Mouse (Mus musculus) ES-Bruce4 (cell line): ENCODE measurements around the gene AU022751. TPM values are rescaled to one million over a fixed set of nuclear protein-coding genes. Genes with fewer than 3 reads are reported as not detected.
"Not testable (repeated sequence)": the region's sequence is repeated elsewhere in the genome, so short reads cannot be mapped to it uniquely, and the experiment has no call there.

Experiments used
- H3K27ac ChIP-seq: 2 replicates; pipeline ENCODE4 v1.5.1; 2012; ENCODE audit warnings: low read length, inconsistent platforms; ENCODE audit not compliant: insufficient read depth
- H3K27me3 ChIP-seq: 2 replicates; pipeline ENCODE4 v1.6.1; 2012; ENCODE audit warnings: mild to moderate bottlenecking, low read length, inconsistent platforms; ENCODE audit not compliant: control insufficient read depth, poor library complexity, insufficient read depth, severe bottlenecking
- H3K36me3 ChIP-seq: 2 replicates; pipeline ENCODE4 v1.6.1; 2012; ENCODE audit warnings: inconsistent platforms, mild to moderate bottlenecking, low read length, moderate library complexity; ENCODE audit not compliant: control insufficient read depth, poor library complexity, insufficient read depth, severe bottlenecking
- H3K4me1 ChIP-seq: one replicate; pipeline ENCODE4 v1.8.1; 2011; ENCODE audit warnings: low read length; ENCODE audit not compliant: control insufficient read depth, insufficient read depth
- H3K4me3 ChIP-seq: 2 replicates; pipeline ENCODE4 v1.5.1; 2011; ENCODE audit warnings: low read depth, mild to moderate bottlenecking, low read length
- H3K9ac ChIP-seq: 2 replicates; pipeline ENCODE4 v1.6.1; 2012; ENCODE audit warnings: low read depth, mild to moderate bottlenecking, inconsistent platforms; ENCODE audit not compliant: poor library complexity, severe bottlenecking
- H3K9me3 ChIP-seq: replicated peaks from 2 replicates; pipeline ENCODE4 v1.6.1; 2012; ENCODE audit warnings: mild to moderate bottlenecking, low read length, inconsistent platforms; ENCODE audit not compliant: control insufficient read depth, poor library complexity, insufficient read depth, severe bottlenecking
- CTCF ChIP-seq: IDR thresholded peaks from one replicate; pipeline ENCODE4 v1.8.1; 2011; ENCODE audit warnings: low read depth, low read length
- EP300 ChIP-seq: IDR thresholded peaks from 2 replicates; pipeline ENCODE4 v1.6.1; 2011; ENCODE audit warnings: low read depth, low read length; ENCODE audit not compliant: insufficient read depth
- POLR2A ChIP-seq: IDR thresholded peaks from one replicate; pipeline ENCODE4 v1.8.1; 2011; ENCODE audit warnings: low read length; ENCODE audit not compliant: insufficient read depth
- polyA plus RNA-seq: library from polyadenylated mRNA; stranded (reverse); fragments of >200 nt; gene quantifications from 2 replicates; pipeline ENCODE4 v1.2.4, GENCODE M21; 2011; ENCODE audit warnings: low read depth; ENCODE audit not compliant: missing spikeins, insufficient read depth, insufficient read length

The AU022751 gene
- 0.43 and 0.62 TPM in 2 replicates for polyA plus RNA-seq

DNA sequence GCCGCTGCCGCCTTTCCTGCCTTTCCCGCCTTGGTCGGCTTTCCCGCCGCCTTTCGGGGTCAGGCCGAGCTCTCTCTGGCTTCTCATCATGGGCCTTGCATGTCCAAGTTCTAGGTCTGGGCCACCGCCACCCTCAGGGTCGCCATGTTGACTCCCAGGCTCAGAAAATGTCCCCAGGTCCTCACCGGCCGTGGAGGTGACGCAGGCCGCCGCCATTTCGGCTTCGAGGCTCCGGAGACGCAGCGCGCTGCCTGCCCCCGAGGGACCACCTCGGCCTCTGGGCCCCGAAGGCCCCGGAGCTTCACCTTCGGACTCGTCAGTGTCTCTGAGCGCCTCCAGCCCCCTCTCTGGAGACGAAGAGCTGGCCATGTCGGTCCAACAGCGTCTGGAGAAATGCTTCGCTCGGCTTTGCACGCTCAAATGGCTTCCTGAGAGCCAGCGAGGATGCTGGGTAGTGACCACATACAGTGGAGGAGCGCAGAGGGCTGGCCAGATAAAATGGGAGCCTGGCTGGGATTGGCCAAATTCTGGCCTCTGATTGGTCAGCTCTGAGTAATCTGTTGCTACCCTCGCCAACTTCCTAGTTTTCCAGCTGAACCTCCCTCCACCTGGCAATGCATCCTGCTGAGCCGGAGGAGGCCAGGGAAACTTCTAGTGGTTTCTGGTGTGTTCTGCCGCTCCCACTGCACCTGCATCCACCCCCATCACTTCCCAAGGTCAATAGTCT is at the start of gene AU022751:
Gene AU022751, minus strand, starts transcription at position 466 of the 727 bp plus-strand sequence.
- no peaks in the 10 kb centered on the region for H3K4me1 ChIP-seq
- no peaks in the 10 kb centered on the region for H3K27me3 ChIP-seq
- TF ChIP-seq POLR2A (no peak), EP300 (no peak), CTCF (no peak)
- peak within 1 kb of the TSS; percentile 12 for H3K4me3 ChIP-seq
- H3K9ac ChIP-seq: no peak within 1 kb of the TSS
- no peaks in the 10 kb centered on the region for H3K36me3 ChIP-seq
- no peaks in the 10 kb centered on the region for H3K9me3 ChIP-seq
- H3K27ac ChIP-seq: no peak within 1 kb of the TSS

- no peaks in the 10 kb centered on the region for H3K9me3 ChIP-seq
- H3K4me1 ChIP-seq: no peaks in the 10 kb centered on the region
- no peaks in the 10 kb centered on the region for H3K36me3 ChIP-seq
- no peak for TF ChIP-seq CTCF
- TF ChIP-seq POLR2A: no peak
- TF ChIP-seq EP300: no peak
- H3K4me3 ChIP-seq: peak overlapping the region; percentile 62
- H3K27ac ChIP-seq: no peak overlapping the region
- no peaks in the 10 kb centered on the region for H3K27me3 ChIP-seq
- H3K9ac ChIP-seq: peak overlapping the region; percentile 32; the same call in 1 of the 2 replicates
Measured at GRCm38 (mm10) chrX:6091996-6092757, 9.0 kb upstream of the AU022751 start.

DNA sequence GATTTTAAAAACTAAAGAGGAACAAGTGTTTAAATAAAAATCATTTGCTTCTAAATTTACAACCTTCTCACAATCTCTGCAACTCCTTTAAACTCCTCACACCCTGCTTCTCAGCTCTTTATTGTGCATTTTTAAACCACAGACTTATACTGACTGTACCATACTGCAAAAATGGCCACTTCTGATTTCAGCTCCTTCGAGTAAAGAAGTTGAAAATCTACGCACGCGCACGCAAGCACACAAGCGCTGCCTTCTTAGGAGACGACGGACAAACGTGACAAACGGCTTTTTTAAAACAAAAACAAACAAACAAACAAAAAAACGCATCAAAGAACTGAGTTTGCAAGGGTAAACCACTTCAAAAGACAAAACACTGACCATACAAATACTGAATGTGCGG is 8.3 kb upstream of the AU022751 start:
- peak overlapping the region; percentile 62 for H3K4me3 ChIP-seq
- no peak overlapping the region for H3K27ac ChIP-seq
- TF ChIP-seq EP300 (no peak), CTCF (no peak), POLR2A (no peak)
- H3K9ac ChIP-seq: no peak overlapping the region
- H3K9me3 ChIP-seq: no peaks in the 10 kb centered on the region
- no peaks in the 10 kb centered on the region for H3K27me3 ChIP-seq
- no peaks in the 10 kb centered on the region for H3K36me3 ChIP-seq
- H3K4me1 ChIP-seq: no peaks in the 10 kb centered on the region

DNA sequence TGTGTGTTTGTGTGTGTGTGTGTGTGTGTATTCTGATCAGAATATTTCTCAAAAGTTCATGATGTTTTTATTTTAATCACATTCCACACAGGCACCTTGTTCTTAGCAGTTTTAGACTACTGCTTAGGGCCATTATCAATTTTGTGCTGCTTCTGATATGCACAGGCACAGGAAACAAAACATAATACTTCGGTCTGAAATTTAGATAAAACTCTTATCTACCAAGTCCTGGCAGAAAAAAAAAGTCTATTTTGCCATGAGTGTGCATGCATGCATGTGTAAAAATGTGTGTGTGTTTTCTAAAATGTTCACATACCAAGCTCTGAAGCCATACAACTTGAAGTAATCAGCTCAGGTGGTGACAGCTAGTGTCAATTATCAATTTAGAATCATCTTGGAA is 21.7 kb downstream of the AU022751 start:
- H3K36me3 ChIP-seq: no peaks in the 10 kb centered on the region
- H3K9me3 ChIP-seq: no peaks in the 10 kb centered on the region
- H3K27me3 ChIP-seq: no peaks in the 10 kb centered on the region
- H3K4me1 ChIP-seq: no peaks in the 10 kb centered on the region
- H3K9ac ChIP-seq: no peak overlapping the region
- H3K4me3 ChIP-seq: no peak overlapping the region
- no peak for TF ChIP-seq EP300
- TF ChIP-seq CTCF: no peak
- TF ChIP-seq POLR2A: no peak
- H3K27ac ChIP-seq: no peak overlapping the region

DNA sequence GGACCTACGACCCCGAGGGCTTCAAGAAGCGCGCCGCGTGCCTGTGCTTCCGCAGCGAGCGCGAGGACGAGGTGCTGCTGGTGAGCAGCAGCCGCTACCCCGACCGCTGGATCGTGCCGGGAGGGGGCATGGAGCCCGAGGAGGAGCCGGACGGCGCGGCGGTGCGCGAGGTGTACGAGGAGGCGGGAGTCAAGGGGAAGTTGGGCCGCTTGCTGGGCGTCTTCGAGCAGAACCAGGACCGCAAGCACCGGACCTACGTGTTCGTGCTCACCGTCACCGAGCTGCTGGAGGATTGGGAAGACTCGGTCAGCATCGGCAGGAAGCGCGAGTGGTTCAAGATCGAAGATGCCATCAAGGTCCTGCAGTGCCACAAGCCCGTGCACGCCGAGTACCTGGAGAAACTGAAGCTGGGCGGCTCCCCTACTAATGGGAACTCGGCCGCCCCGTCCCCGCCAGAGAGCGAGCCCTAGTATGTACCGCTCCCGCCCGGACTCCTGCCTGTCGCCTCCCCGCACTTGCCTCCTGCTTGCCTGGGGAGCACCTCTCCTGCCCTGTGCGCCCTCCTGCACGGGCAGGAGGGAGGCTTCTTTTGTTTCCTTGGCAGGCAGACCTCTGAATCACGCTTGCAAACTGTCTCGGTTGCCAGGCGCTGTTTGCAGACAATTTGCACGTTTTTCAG is 35.1 kb downstream of the AU022751 start:
- not testable (repeated sequence) for H3K36me3 ChIP-seq, H3K27me3 ChIP-seq, H3K9ac ChIP-seq, H3K27ac ChIP-seq, H3K9me3 ChIP-seq, H3K4me1 ChIP-seq
- H3K4me3 ChIP-seq: peak overlapping the region; percentile 48

DNA sequence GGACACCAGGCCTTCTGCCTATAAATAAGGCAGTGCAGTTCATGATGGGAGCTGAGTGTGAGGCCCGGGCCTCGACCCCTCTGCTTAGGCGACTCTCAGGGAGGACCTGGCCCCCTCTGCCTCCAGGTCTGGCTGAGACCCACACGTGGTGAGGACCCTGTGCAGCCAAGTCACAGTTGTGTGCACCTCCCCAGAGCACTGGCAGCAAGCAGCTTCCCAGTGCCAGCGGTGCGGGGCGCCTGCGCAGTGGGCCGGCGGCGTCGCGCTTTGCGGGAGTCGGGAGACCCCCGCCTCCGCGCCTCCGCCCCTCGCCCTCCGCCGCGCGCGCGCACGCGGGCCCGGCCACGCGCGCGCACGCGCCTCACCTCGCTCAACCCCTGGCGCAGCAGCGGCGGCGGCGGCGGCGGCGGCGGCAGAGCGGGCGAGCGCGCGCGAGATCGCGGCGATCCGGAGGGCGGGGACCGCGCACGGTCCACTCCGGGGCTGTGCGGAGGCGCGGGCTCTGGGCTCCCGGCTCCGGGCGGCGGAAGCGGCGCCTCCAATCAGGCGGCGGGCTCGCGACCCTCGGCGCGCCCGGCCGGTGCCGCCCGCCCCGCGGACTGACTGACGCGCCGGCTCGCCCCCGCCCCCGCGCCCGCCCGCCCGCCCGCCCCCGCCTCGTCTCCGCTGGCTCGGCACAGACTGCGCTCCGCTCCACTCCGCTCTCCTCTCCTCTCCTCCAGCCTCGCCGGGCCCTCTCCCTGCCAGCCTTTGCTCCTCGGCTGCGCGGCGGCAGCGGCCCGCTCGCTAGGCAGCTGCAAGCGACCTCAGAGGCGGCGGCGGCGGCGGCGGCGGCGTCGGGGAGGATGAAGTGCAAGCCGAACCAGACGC is 35.9 kb downstream of the AU022751 start, which contains the start of gene Nudt11:
Gene Nudt11, plus strand, starts transcription at position 388 of the 870 bp plus-strand sequence.
- not testable (repeated sequence) for H3K27me3 ChIP-seq, H3K9me3 ChIP-seq, H3K4me1 ChIP-seq, H3K9ac ChIP-seq, H3K27ac ChIP-seq, H3K36me3 ChIP-seq
- H3K4me3 ChIP-seq: peak within 1 kb of the TSS; percentile 48
